ENCODE assay signal across 19 mouse cellular contexts in the genomic region with DNA sequence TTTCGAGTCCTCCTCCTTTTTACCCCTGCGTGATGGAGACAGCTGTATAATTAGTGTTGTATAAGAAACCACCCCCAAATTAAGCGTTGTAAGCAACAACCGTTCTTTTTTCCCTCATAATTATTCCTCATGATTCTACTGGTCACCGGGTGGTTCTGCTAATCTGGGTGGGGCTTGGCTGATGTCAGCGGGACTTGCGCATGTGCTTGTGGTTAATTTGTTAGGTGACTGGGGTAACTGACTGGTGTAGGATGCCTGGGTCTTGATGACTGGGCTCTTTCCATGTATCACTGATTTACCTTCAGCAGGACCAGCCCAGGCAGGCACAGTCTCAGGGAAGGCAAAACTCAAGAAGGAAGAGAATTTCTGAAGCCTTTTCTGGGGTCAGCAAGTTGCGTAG.
"Had no signal": no experiment of that assay in that cellular context is flagged by ENCODE, and none has a peak within 500 bp of the region (broad histone marks: within the 10 kb centered on the region; RNA-seq: fewer than 3 reads in every experiment).

No protein-coding gene starts in this region.

- H3K4me3 ChIP-seq: layer of hippocampus, adult 2 months; left cerebral cortex, adult 2 months; limb, embryonic 12.5 days; limb, embryonic 15.5 days; liver, embryonic 13.5 days; megakaryocyte, embryonic 14.5 days; midbrain, embryonic 10.5 days; midbrain, embryonic 13.5 days had no signal

- DNase-seq: kidney, adult 2 months; kidney, postnatal 25 days; layer of hippocampus, postnatal 36 days; left cerebral cortex, postnatal 4 days; liver, embryonic 13.5 days; lung, adult 2 months; thymus, adult 2 months; thymus, postnatal 14 days; thymus, postnatal 4 days had no signal

- H3K27ac ChIP-seq: kidney, postnatal 0 days; layer of hippocampus, adult 2 months; left cerebral cortex, adult 2 months; limb, embryonic 12.5 days; limb, embryonic 15.5 days; liver, embryonic 13.5 days; macrophage; midbrain, embryonic 10.5 days; midbrain, embryonic 13.5 days had no signal

- H3K9ac ChIP-seq: limb, embryonic 12.5 days; limb, embryonic 15.5 days; liver, embryonic 13.5 days; midbrain, embryonic 13.5 days had no signal

- H3K27me3 ChIP-seq: limb, embryonic 15.5 days; liver, embryonic 13.5 days; midbrain, embryonic 13.5 days had no signal

- H3K36me3 ChIP-seq: limb, embryonic 12.5 days; limb, embryonic 15.5 days; liver, embryonic 13.5 days; midbrain, embryonic 10.5 days; midbrain, embryonic 13.5 days had no signal

- H3K4me2 ChIP-seq: limb, embryonic 12.5 days; limb, embryonic 15.5 days; liver, embryonic 13.5 days; midbrain, embryonic 13.5 days had no signal

- ATAC-seq: midbrain, embryonic 13.5 days; midbrain, embryonic 16.5 days had no signal

- H3K9me3 ChIP-seq: limb, embryonic 12.5 days; limb, embryonic 15.5 days; liver, embryonic 13.5 days; megakaryocyte, embryonic 14.5 days; midbrain, embryonic 10.5 days; midbrain, embryonic 13.5 days had no signal

- H3K4me1 ChIP-seq: liver, embryonic 13.5 days had no signal
